Mouse (Mus musculus): Measurements from ENCODE around the gene Masp1. TPM values are rescaled to one million over a fixed set of nuclear protein-coding genes. Genes with fewer than 3 reads are reported as not detected.
A peak's percentile ranks its signal among the peaks of the same experiment; 100 is the strongest.

Gene Masp1
- polyA plus RNA-seq, 1 experiment from 2014 or later = 2.5 TPM

- no peak for DNase-seq
- H3K36me3 ChIP-seq (ENCODE audit: insufficient read depth) = no peaks in the 10 kb centered on the region
- H3K4me3 ChIP-seq (ENCODE audit: low read depth, low read length) = no peak overlapping the region
- no peak overlapping the region for H3K27ac ChIP-seq (ENCODE audit: low read depth)
- TF ChIP-seq CTCF (IDR thresholded peaks at IDR 0.05; ENCODE audit: low read depth) = no peak
- no peaks in the 10 kb centered on the region for H3K4me1 ChIP-seq (ENCODE audit: insufficient read depth)
- H3K9ac ChIP-seq = no peak overlapping the region
- H3K27me3 ChIP-seq (ENCODE audit: insufficient read depth, low read length) = no peaks in the 10 kb centered on the region
- ATAC-seq (ENCODE audit: insufficient read depth) = no peak
- 79% methylated on average over 4 of the region's 4 CpGs for WGBS
- no peak overlapping the region for H3K4me2 ChIP-seq
- H3K9me3 ChIP-seq (ENCODE audit: low read depth, low read length) = no peaks in the 10 kb centered on the region
Measured at GRCm38 (mm10) chr16:23444231-23444630, 76.4 kb downstream of the Masp1 start.

DNA sequence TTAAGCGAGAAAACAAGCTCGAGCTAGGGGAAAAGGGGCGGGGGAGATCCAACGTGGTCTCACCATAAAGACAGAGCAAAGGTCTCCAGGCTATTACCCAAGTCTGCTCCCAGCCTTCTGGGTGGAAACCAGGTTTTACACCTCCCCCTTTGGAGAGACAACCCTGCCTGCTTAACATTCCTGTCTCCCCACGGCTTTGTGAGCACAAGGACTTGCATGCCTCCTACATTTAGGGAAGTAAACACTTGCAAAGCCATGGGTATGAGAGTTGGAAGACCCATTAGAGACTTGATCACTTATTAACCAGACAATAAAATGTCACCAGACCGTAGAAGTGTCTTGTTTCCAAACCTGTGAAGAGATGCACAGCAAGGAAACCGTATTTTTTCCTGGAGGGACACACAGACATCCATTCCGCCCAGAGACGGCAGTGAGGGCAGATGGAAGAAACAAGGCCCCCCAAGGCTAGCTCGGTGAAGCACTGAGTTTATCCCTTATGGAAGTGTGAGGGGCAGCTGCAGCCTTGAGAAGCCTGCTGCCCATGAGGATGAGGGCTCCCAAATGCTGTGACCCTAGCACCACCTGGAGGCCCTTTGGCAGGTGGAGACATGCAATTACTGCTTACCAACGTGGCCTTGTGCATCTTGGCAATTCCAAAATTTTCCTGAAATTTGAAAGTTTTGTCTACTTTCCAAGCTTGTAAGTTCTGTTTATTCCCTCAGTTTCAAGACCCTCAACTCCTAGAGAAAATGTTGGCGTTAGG, 83.0 kb downstream of the Masp1 start:
- no peak for ATAC-seq (ENCODE audit: insufficient read depth)

DNA sequence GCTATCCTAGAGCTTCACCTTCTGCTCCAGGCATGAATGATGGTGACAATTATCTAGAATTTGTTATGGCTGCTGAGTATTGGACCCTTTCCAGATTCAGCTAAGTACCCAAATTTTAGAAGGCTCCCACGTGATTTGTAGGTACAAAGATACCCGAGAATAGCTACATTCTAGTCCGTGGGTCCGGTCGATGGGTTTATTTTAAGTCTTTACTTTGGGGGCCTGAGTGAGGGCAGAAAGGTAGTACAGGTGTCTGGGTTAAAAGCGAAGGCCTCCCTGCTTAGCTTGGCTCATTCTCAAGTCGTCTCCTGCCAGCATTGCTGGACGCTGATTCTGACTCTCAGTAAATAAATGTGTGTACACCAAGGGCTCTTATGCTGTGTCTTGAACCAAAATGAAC, 90.6 kb downstream of the Masp1 start:
- no peaks in the 10 kb centered on the region for H3K9me3 ChIP-seq (ENCODE audit: low read depth, low read length)
- no peaks in the 10 kb centered on the region for H3K36me3 ChIP-seq (ENCODE audit: insufficient read depth)
- DNase-seq (no peak), ATAC-seq (ENCODE audit: insufficient read depth) (no peak)
- H3K4me3 ChIP-seq (ENCODE audit: low read depth, low read length) = no peak overlapping the region
- no peak for TF ChIP-seq CTCF (IDR thresholded peaks at IDR 0.05; ENCODE audit: low read depth)
- no peak overlapping the region for H3K9ac ChIP-seq
- WGBS = 73% methylated on average over 8 of the region's 8 CpGs
- no peaks in the 10 kb centered on the region for H3K27me3 ChIP-seq (ENCODE audit: insufficient read depth, low read length)
- no peaks in the 10 kb centered on the region for H3K4me1 ChIP-seq (ENCODE audit: insufficient read depth)
- no peak overlapping the region for H3K4me2 ChIP-seq
- no peak overlapping the region for H3K27ac ChIP-seq (ENCODE audit: low read depth)

More for the DNA sequence above, 83.0 kb downstream of the Masp1 start:
- Histone ChIP-seq H3K27me3 (ENCODE audit: insufficient read depth, low read length) (no peaks in the 10 kb centered on the region), H3K27ac (ENCODE audit: low read depth) (no peak overlapping the region), H3K9ac (no peak overlapping the region), H3K4me1 (ENCODE audit: insufficient read depth) (no peaks in the 10 kb centered on the region), H3K4me2 (no peak overlapping the region), H3K9me3 (ENCODE audit: low read depth, low read length) (no peaks in the 10 kb centered on the region), H3K36me3 (ENCODE audit: insufficient read depth) (no peaks in the 10 kb centered on the region), H3K4me3 (ENCODE audit: low read depth, low read length) (no peak overlapping the region)
- peak; percentile 51 for TF ChIP-seq CTCF (IDR thresholded peaks at IDR 0.05; ENCODE audit: low read depth)
- 54% methylated on average over 12 of the region's 12 CpGs for WGBS
- DNase-seq = peak; percentile 29

DNA sequence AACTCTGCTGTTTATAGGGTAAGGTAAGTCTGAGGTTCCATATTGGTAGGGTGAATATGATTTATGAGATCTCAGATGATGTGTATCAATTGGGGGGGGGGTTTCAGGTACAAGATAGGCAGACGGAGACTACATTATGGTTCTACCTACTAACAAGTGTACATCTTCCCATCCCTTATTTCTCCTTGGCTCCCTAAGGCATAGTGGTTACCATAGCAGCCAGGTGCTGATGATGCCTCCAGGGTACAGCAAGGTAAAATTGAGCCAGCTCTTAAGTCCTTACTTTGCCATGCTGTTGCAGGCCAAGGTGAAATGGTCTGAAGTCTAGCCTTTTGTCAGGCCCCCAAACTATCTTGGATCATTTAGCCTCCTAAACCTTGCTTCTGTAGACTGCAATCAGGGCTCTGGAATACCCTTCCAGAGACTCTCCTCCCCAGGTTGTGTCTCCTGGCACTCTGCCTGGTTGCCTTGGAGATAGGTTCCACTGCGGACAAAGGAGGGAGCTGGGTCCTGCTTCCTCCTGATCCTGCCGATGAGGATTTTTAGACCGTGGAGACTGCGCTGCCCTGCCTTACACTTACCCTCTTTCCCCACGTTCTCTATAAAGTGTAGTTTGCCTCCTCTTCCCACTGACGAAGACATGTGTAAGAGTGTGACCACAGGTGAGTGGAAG, 91.8 kb downstream of the Masp1 start, which contains the start of gene Rtp1:
Rtp1 (plus strand) TSS at position 487 of the 673 bp plus-strand sequence.
- Histone ChIP-seq H3K27me3 (ENCODE audit: insufficient read depth, low read length) (no peaks in the 10 kb centered on the region), H3K9ac (no peak within 1 kb of the TSS), H3K27ac (ENCODE audit: low read depth) (no peak within 1 kb of the TSS), H3K4me3 (ENCODE audit: low read depth, low read length) (no peak within 1 kb of the TSS), H3K4me2 (no peak within 1 kb of the TSS), H3K4me1 (ENCODE audit: insufficient read depth) (no peaks in the 10 kb centered on the region), H3K36me3 (ENCODE audit: insufficient read depth) (no peaks in the 10 kb centered on the region), H3K9me3 (ENCODE audit: low read depth, low read length) (no peaks in the 10 kb centered on the region)
- ATAC-seq (ENCODE audit: insufficient read depth) = no peak
- WGBS = 73% methylated on average over 7 of the region's 7 CpGs
- TF ChIP-seq CTCF (IDR thresholded peaks at IDR 0.05; ENCODE audit: low read depth) = no peak
- no peak for DNase-seq

GRCm38 (mm10) chr16:23427701-23428100, 92.9 kb downstream of the Masp1 start:
- DNase-seq (no peak), ATAC-seq (ENCODE audit: insufficient read depth) (no peak)
- Histone ChIP-seq H3K4me2 (no peak overlapping the region), H3K27ac (ENCODE audit: low read depth) (no peak overlapping the region), H3K4me3 (ENCODE audit: low read depth, low read length) (no peak overlapping the region), H3K9me3 (ENCODE audit: low read depth, low read length) (no peaks in the 10 kb centered on the region), H3K4me1 (ENCODE audit: insufficient read depth) (no peaks in the 10 kb centered on the region), H3K27me3 (ENCODE audit: insufficient read depth, low read length) (no peaks in the 10 kb centered on the region), H3K36me3 (ENCODE audit: insufficient read depth) (no peaks in the 10 kb centered on the region), H3K9ac (no peak overlapping the region)
- WGBS = 50% methylated on average over 1 of the region's 1 CpGs
- no peak for TF ChIP-seq CTCF (IDR thresholded peaks at IDR 0.05; ENCODE audit: low read depth)

DNA sequence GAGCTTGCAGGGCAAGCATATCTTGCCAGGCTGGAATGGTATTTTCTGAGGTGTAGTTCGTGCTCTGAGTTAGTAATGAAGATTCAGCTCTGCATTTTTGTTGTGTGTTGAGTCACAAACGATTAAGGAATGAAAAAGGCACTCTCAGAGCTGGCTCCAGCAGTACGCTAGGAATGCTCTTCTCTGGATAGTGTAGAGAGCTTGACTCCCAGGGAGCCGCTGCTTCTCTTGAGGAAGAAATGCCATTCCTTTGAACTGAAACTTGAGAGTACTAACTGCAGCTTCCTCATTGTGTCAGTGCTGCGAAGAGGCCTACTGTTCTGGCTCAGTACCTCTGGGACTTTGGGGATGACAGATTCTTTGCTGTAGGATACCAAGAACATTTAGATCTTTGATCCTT, 96.8 kb downstream of the Masp1 start:
- H3K27ac ChIP-seq (ENCODE audit: low read depth) = no peak overlapping the region
- no peaks in the 10 kb centered on the region for H3K36me3 ChIP-seq (ENCODE audit: insufficient read depth)
- no peaks in the 10 kb centered on the region for H3K9me3 ChIP-seq (ENCODE audit: low read depth, low read length)
- no peaks in the 10 kb centered on the region for H3K4me1 ChIP-seq (ENCODE audit: insufficient read depth)
- ATAC-seq (ENCODE audit: insufficient read depth) (no peak), DNase-seq (no peak)
- no peak overlapping the region for H3K4me2 ChIP-seq
- TF ChIP-seq CTCF (IDR thresholded peaks at IDR 0.05; ENCODE audit: low read depth) = no peak
- H3K4me3 ChIP-seq (ENCODE audit: low read depth, low read length) = no peak overlapping the region
- 68% methylated on average over 5 of the region's 5 CpGs for WGBS
- no peak overlapping the region for H3K9ac ChIP-seq
- no peaks in the 10 kb centered on the region for H3K27me3 ChIP-seq (ENCODE audit: insufficient read depth, low read length)

- H3K9ac ChIP-seq = no peak overlapping the region
- H3K4me2 ChIP-seq = no peak overlapping the region
- H3K27ac ChIP-seq (ENCODE audit: low read depth) = no peak overlapping the region
- no peak for ATAC-seq (ENCODE audit: insufficient read depth)
- no peak overlapping the region for H3K4me3 ChIP-seq (ENCODE audit: low read depth, low read length)
- no peaks in the 10 kb centered on the region for H3K36me3 ChIP-seq (ENCODE audit: insufficient read depth)
- 73% methylated on average over 8 of the region's 8 CpGs for WGBS
- H3K4me1 ChIP-seq (ENCODE audit: insufficient read depth) = 0 out of 2 replicates have a peak, but pooled peaks cover 3% of the 10 kb centered on the region
- TF ChIP-seq CTCF (IDR thresholded peaks at IDR 0.05; ENCODE audit: low read depth) = no peak
- H3K9me3 ChIP-seq (ENCODE audit: low read depth, low read length) = no peaks in the 10 kb centered on the region
- H3K27me3 ChIP-seq (ENCODE audit: insufficient read depth, low read length) = no peaks in the 10 kb centered on the region
- DNase-seq = no peak
Measured at GRCm38 (mm10) chr16:23419565-23420085, 101.0 kb downstream of the Masp1 start.

Data from lung, embryonic 14.5 days (tissue).